Mouse (Mus musculus) spleen, adult 12 weeks (tissue): ENCODE measurements around the gene Orc1.
A peak's percentile ranks its signal among the peaks of the same experiment; 100 is the strongest.

ENCODE experiments used
- DNase-seq: peaks from one replicate; pipeline ENCODE4 v3.0.0; 2022; ENCODE audit warnings: low spot score

Gene Orc1

DNA sequence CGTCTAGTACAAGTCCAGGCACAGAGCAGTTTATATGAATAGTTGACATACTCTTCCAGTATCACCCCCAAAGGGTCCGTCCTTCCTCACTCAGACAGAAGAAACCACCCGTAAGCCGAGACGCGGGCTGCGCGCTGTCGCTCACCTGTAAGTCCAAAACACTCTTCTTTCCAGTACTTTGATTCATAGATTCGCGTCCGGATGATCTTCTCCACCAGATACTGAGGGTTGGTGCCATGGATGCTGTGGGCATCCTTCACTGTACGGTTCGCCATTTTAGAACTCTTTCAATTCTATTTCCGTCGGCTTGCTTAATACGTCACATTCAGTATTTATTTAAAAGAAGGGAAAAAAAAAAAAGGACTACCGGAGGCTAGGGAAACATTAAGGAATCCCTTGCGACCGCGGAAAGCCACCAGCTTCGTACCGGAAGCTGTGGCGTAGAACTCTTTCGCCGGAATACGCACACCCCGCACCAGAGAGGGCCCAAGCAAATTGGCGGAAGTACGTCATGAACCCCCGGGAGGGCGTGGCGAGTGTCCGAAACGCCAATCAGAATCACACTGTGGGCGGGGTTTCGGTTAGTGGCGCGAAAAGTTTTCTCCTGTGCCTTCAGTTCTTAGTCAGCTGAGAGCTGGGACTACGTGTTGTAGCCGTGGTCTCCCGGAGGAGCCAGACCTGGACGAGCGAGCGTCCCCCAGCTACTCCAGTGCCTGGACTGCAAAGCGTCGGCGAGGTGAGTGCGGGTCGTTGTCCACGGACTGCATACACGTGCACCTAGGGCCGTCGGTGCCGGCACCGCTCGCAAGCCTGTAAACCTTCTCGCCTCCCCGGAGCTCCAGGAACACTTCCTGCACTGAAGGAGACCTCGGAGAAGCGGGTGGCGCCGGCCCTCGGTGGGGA, at the start of gene Orc1, which contains the start of gene Prpf38a:
TSS of gene Orc1 (plus strand) at position 584 of the 903 bp plus-strand sequence.
TSS of gene Prpf38a (minus strand) at position 497 of the 903 bp plus-strand sequence.
- peak; percentile 96 for DNase-seq

DNA sequence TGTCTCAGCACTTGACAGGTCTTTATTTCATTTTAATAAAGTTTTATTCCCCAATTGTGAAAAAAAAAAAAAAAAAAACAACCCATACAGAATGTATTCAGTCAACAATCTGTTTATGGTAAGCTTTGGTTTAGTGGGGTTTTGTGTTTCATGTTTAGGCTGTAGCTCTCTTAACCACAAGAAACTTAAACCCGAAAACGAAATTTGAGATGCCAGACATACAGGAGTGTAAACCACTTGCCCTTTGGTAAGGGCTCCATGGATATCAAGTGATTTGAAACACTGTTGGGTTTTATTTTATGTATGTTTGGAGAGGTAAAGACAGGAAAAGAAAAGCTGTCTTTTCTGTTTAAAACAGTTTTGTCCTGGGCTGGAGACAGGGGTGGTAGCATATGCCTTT, 39.5 kb upstream of the Orc1 start:
- DNase-seq: no peak

DNA sequence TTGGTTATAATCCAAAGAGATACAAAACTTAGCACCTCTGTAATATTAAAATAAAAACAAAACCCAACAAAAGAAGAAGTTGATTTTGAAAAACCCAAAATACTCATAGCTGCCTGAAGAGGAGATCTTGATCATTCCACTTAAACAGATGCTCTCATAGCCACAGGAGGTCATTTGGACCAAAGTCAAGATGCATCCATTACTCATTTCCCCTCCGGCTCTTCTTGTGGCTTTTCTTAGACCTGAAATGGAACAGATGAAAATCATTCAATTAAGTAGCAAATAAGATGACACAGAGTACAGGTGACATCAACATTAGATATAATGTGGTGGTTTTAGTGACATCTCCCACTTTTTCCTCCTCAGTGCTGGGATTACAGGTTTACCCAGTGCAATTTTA, 14.2 kb upstream of the Orc1 start:
- no peak for DNase-seq

DNA sequence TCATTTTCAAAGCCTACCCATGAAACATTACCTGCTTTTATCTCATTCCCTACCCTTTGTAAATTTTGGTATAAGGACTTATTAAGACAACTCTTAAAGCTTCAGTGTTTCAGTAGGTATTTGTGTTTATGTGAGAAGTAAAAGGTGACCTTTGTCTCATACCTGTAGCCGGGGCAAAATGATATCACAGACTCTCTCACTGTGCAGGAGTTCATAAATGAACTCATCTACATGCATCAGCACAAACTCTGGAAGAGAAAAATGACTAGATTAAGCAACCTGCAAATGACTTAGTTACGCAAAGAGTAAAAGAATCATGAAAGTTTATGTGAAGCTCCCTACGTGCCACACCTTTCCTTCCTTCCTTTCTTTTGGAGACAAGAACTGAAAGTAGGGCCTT, 6.6 kb upstream of the Orc1 start:
- no peak for DNase-seq

DNA sequence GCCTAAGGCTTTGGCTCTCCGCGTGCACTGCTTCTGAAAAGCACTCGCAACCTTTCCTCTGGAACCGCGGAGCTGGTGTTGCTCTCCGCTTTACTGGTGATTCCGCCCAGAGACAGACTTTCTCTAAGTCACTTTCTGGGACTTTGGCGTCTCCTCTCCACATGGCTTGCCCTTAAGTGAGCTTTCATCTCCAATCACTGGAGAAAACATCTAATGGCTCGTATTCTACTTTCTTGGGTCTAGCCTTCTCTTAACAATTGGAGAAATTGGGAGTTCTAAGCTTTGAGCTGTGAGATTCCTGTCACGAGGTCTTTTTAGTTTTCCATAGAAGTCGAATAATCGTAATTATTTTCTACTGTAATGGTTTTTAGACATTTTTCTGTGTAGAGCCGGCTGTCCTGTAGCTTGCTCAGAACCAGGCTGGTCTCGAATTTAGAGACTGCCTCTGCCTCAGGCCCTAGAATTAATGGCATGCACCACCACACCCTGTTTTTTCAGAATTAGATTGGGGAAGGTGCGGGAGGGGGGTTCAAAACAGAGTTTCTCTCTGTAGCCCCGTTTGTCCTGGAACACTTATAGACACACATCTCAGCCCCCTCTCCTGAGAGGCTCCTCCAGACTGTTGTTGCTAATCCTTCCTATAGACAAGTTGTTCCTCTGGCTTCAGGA, 654 bp downstream of the Orc1 start:
- DNase-seq: no peak

DNA sequence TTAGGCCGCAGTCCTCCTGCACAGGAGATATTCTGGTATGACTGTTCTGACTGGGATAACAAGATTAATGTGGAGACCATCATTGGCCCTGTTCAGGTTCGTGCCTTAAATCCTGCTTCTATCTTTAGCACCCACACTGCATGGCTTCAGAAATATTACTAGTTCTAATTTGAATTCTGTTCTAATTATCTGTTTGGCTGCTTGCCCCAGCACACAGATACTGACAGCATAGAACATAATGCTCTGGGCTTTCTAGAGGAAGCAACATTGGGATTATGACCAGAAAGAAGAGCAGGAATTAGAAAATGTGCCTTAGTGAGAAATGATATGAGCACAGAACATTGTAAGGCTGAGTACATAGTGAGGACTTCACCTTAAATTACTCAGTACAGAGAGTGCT, 14.2 kb downstream of the Orc1 start:
- DNase-seq: no peak

DNA sequence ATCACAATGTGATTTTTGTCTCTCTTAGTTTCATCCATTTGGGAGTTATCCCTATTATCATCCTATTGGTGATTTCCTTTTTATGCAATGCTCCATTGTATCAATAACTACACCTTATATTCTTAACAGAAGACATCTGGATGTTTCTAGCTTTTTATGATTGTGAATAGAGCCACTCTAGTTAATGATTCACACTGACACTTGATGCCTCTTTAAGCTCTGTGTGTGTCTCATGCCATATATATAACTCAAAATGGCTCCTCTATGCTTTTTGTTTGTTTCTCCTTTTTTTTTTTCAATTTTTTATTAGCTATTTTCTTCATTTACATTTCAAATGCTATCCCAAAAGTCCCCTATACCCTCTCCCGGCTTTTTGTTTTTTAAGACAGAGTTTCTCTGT, 16.6 kb downstream of the Orc1 start:
- DNase-seq: no peak

DNA sequence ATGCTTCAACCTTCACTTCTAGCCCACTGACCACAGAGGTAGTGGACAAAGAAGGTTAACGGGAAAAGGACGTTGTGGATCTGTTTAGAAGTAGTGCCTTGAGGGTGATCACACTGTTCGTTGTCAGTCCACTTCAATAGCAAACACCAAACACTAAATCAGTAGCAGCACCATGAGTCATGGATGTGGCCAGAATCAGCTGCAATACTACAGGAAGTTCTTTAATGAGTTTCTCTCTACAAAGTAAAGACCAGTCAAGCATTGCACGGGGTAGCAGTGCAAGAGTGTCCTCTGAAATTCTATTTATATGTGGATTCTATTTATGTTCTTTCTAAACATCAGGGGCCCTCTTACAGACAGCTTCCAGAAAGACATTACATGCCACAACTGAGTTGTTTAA, 19.1 kb downstream of the Orc1 start:
- no peak for DNase-seq

DNA sequence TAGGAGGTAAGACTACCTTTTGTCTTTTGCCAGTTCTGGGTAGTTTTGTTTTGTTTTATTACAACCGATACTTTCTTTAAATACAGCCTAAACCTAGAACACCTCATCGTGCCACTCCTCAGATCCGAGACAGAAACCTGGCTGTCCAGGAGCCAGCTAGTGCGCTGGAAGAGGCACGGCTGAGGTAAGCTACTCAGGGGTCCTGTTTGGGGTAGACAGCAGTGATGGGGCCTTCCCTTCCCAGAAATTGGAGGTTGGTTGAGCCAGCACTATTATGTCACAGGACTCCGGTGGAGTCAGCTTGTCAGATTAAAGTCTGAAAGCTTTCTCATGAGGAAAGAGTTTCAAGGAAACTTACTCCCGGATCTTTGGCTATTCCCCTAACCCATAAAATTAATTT, 22.6 kb downstream of the Orc1 start:
- no peak for DNase-seq

DNA sequence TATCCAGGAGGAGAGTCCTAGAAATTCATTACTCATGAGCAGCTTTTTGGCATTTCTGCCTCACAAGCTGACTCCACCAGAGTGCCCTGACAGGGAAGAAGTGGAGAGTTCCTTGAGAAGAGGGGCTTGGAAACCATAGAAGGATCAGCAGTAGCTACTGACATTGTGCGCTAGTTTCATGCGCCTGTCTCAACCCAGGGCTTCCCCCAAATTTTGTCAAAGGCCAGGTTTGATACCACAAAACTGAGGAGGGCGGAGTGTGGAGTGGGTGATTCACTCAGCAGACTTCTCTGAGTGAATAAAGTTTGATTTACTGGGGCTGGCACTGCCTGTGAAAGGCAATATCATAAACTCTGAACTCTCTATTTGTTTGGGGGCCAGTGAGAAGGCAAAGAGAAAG, 29.4 kb downstream of the Orc1 start:
- DNase-seq: no peak

DNA sequence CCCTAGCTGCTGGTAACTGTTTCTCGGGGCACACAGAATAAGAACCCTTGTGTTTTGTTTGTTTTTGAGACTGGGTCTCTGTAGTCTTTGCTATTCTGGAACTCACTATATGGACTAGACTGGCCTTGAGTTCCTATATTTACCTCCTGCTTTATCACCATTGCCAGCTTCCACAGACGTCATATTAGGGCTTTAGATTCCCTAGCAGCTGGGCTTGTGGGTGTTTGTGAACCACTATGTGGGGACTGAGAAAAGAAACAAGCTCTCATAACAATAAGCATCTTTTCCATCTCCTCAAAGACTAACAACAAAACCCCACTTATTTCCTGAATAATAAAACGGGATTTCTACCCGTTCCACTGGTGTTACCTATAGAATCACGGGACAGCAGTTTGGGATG, 31.7 kb downstream of the Orc1 start:
- no peak for DNase-seq

DNA sequence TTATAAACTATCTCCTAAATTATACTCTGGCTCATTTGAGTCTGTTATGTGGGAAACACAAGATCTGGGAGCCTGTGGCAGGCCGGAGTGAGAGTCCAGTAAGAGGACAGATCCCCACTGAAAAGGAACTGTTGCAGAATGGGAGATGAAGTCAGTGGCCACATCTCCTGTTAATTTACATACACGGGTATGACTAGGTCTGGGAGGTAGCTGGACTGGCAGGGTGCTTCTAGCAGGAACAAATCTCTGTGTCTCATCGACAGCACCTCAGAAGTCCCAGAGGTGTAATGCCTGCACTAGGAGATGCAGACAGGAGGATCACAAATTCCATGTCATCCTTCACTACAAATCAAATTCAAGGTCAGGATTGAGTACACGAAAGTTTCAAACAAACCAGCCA, 39.4 kb downstream of the Orc1 start:
- DNase-seq: no peak

DNA sequence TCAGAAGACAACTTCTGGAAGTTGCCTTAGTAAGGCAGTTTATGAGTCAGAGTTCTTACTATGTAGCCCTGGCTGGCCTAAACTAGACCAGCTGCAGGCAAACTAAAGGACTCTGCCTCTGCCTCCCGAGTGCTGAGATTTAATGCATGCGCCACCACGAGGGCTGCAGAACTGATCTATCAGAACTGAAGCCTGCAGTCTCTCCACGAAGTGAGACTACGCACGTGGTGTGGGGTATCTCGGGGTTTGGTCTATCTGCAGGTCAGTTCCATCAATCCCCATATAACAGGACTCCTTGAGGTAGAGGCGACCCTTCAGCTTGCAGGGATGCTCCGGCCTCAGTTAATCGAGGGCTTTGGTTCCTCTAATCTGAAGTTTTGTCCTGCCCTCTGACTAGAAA, 39.9 kb downstream of the Orc1 start:
- DNase-seq: no peak

DNA sequence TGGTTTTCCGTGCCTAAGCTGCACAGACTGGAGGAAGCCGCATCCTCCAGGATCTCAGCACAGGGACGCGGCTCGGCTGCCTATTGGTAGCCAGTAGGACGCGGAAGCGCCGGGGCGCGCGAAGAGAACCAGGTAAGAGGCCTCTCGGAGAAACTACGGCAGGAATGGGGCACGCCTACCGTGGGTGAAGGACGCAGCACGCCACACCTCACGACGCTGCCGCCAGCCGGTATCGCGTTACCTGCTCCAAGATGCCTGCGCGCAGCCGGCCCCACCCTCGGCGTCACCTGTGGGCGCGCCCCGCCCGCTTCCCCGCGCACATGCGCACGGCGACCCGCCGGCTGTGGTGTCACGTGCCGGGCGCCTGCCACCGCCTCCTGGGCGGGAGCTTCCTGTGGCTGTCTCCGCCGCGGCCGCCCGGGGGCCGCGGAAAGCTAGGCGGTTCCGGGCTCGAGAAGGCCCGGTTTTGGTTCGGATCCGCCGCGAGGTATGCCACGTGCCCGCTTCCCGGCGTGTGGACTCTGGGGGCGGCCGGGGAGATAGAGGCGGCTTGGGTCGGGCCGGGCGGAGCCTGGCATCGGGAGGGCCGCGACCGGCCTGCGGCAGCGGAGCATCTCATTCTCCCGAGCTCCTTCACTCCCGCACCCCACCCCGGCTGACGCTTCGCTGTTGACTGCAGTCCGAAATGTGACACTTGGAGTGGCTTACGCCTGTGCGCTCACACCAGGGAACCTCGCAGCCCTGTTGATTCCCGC, 40.5 kb downstream of the Orc1 start, which contains the start of gene Cc2d1b:
TSS of gene Cc2d1b (plus strand) at position 354 of the 755 bp plus-strand sequence.
- DNase-seq: peak; percentile 94

DNA sequence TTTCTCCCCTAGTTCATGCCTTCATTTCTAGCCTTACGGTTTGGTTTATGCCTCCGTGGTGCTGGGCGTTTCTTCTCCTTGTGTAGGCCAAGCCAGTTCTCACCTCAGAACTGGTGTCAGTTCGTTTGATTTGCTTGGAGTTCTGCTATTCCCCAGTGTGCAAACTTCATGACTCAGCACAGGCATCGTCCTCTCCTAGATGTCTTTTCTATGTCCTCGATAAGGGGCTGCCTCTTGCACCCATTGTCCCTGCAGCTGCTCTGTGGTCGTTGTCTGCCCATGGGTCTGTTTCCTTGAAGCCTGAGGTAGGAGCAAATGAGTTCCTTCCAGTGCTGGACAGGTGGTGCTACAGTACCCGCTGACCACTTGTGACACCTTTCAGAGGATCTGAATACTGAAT, 41.3 kb downstream of the Orc1 start:
- DNase-seq: no peak

DNA sequence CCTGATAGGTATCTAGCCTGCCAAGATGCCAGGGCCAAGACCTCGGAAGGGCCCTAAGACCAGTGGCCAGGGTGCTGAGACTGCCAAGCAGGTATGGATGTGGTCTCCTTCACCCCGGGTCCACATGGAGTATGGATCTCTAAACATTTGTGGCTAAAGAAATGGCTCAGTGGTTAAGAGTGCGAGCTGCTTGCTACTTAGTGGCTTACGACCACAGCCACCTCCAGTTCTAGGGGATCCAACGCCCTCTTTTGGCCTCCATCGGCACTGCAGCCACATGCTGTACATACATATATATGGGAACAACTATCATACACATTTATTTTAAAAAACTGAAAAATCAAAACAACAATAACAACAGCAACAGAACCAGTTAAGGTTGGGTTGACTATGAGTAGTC, 42.3 kb downstream of the Orc1 start:
- DNase-seq: no peak

DNA sequence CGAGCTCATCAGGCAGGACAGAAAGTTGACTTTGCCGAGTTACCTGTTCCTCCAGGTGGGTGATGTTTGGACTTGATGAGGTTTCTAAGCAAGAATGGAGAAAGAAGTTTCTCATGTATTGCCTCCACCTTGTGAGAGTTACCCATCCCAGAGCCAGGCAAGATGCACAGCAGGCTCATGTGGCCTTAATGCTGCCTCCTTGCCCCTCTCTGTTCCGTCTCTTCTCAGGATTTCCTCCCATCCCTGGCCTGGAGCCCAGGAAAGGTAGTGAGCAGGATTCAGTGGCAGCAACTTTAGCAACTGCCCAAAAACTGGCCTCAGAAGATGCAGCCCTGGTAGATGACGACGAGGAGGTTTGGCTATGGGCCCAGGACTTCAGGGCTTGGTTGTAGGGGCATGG, 47.8 kb downstream of the Orc1 start:
- no peak for DNase-seq

DNA sequence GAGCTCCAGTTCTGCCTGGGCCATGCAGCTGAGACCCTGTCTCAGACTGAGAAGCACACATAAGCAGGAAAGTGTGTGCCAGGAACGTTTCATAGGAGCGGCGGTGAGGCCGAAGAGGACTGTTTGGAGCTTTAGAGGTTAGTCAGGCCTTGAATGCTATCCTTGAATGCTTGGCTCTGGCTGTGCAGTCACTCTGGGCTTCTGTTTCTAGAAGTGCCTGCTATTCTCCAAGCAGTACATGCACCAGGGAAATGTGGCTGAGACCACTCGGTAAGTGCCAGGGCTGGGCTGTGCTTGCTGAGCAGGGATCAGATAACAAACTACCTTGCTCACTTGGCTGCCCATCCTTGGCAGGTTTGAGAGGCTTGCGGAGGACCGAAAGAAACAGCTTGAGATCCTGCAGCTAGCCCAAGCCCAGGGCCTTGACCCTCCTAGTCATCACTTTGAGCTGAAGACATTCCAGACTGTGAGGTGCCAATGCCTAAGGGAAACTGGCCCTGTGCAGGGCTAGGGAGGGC, 50.2 kb downstream of the Orc1 start:
- no peak for DNase-seq

DNA sequence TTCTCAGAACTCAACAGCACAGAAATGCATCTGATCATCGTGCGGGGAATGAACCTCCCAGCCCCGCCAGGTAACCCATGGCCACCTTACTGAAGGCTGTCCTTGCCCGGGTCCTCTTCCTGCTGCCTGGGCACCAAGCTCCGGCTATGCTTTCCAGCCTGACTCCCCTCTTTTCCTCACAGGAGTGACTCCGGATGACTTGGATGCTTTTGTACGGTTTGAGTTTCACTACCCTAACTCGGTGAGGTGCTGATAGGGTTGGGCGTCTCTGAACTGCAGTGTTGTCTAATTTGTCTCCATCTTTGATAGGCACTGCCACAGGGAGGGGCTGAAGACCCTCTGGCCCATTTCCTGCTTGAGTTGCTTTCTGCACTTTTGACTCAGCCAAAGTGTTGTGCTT, 50.9 kb downstream of the Orc1 start:
- DNase-seq: no peak

DNA sequence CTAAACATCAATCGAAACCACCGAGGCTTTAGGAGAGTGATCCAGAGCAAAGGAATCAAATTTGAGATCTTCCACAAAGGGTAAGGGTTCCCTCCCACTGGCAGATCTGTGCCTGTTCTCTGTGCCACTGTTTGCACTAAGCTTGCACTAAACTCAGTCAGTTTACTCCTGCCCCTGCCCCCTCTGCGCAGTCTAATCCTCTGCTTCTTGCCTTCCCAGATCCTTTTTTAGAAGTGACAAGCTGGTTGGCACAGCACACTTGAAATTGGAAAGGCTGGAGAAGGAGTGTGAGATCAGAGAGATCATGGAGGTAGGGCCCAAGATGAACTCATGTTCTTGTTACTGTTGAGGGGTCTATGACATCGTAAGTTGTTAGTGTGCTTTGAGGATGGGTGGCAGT, 52.4 kb downstream of the Orc1 start:
- DNase-seq: no peak

DNA sequence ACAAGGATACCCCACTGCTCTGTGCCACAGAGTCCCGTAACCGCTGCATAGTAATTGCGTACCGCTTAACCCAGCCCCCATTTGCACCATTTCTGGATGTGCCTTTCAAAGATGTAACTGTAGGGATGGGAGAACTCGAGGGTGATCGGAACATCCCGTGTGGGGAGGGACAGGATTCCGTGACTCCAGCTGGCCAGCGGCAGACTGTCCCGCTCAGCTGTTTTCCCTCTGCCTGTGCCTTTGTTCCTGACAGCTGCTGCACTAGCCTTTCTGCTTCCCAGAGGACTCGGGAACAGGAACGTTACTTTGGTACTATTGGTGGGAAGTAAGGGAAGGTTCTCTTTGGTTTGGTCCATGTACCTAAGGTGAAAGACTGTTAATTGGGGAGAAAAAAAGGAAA, 54.5 kb downstream of the Orc1 start:
- no peak for DNase-seq

DNA sequence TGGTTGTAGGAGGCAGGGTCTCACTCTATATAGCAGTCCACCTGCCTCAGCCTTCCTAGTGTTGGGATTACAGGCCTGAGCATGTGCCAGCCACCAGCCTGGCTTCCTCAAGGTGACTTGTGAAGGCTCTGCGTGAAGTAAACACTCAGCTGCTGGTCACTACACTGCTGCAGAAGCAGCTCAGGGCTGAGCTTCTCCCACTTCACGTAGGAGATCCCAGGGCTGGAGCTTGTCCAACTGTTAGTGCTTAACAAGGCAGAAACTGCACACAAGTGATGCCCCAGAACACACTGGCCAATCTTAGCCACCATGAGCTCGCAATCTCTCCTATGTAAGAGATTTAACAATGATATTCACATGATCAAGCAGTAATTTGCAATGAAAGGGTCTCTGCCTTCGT, 55.5 kb downstream of the Orc1 start:
- no peak for DNase-seq

DNA sequence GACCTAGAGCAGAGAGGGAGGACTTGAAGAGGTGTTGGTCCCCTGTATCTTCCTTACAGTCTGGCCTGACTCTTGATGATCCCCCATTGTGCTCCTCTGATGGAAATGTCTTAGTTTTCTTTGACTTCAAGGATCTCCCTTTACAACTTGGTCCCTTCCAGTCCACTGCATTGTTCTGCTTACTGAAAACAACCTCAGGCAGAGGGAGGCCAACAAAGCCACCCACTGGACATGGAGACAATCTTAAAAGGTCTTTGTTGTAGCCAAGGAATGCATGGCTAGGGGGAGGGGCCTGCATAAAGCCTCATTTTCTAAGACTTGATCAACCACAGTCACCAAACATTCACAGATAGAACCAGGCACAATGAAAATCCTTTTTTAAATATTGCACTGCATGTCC, 55.9 kb downstream of the Orc1 start:
- DNase-seq: no peak
